Mouse (Mus musculus) forelimb bud, embryonic 11.5 days (tissue): ENCODE data around the gene Smarca2.
A peak's percentile ranks its signal among the peaks of the same experiment; 100 is the strongest.
"Not testable (repeated sequence)": the region's sequence is repeated elsewhere in the genome, so short reads cannot be mapped to it uniquely, and the experiment has no call there.

Experiments
- DNase-seq: peaks from one replicate; pipeline ENCODE4 v3.0.0-alpha.2; 2012; ENCODE audit warnings: low read depth, low spot score

Smarca2 gene

DNA sequence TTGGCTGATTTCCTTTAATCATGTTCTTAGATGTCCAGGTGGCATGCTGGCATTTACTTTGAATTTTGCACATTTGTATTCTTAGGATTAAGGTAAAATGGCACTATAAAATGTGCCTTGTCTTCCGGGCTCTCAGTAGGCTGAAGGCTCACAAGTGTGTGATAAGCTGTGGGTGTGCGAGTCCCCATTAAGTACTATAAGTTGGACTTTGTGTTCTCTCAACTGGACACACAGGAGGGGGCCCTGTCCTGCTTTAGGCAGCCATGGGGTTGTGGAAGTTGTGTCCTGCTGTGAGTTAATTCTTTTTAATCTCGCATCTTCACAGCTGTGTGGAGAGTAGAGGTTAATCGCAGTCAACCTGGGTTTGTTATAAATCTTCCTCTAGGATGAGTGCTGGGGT lies 85.7 kb downstream of the Smarca2 start:
- no peak for DNase-seq

DNA sequence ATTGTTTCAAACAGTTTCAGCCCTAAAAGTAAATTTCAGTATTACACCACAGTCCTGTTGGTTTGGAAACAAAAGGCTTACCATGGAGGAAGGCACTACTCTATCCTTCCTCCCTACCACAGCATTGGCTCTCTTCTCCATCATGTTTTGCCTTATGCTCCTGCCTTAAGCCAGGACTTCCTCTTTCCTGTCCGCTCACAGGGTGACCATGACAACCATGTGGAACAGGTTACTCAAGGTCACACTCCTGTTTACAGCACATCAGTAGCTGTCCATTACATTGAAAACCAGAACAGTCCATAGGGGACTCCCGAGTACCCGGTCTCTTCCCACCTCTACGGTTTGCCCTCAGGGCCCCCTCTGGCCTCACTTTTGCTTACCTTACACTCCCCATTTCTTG lies 92.3 kb downstream of the Smarca2 start:
- DNase-seq, result no peak

DNA sequence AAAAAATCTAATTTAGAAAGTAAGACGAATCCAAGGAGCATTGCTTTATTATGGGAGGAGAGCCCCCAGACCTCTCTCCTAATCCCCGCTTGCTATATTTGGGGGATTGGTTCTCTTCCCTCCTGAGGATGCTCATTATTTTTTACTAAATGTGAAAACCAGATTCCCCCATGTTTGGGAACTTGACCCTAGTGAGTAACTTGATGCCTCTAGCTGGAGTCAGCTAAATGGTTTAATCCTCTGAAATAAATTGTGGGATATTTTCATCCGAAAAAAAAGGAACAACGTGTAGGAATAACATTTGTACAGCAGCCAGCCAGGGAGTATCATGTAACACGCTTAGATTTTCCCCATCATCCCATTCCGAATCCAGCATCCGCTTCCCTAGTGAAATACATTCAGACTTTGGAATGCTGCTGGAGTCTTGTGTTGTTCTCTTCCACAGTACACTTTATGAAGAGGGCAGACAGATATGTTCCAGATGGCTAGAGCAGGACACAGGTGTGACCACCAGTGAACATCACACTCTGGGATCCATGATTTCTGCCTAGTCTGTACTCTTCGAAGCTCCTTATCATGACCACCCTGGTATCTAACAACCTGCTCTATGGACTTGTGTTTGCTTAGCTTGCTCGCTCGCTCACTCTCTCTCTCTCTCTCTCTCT lies 99.8 kb downstream of the Smarca2 start:
- DNase-seq, result peak; percentile 58

DNA sequence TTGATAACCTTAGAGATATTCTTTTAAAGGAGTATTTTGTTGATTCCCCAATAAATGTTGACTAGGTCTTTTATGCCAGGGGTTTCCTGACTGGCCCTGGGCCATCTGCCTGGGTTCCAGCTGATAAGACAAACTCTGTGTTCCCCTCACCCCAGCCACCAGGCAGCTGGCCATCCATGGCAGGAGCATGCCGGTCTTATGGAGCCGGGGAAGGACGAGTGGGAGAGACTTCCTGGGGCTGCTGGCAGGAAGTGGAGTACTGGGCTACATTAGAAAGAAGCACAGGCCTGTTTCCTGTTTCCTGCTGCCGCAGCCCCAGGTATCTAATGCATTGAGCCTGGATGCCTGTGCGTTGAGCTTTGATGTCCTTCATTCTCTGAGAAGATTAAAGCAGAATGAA lies 102.1 kb downstream of the Smarca2 start:
- no peak for DNase-seq

DNA sequence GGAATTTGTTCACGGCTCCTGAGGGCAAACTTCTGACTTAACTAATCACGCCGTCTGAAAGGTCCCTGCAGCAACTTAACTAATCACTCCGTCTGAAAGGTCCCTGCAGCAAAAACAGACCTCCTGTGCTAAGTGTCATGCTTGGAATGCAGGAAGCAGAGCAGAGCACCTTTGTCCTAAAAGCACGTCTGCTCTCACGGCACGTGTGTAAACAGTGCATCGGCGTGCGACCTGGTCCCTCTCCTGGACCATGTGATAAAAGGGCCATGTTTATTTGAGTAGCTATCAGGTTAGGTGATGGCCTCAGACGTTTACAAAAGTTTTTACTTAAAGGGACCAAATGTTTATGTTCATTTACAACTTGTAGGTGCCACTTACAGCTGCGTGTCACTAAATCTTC lies 104.2 kb downstream of the Smarca2 start:
- no peak for DNase-seq

DNA sequence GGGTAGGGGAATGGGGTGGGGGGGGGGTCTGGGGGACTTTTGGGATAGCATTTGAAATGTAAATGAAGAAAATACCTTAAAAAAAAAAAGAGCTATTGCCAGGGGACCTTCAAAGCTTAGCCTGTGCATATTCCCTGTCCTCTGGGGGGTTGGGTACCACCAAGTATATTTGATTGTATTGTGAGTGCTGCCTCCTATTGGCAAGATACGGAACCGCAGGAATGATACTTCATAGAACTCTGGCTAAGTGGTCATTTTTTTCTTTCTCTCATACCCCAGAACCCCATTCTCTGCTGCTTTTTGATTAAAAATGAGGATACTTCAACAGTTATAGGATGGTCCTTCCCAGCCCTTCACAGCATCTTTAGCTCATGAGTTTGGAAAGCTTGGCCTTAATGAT lies 106.4 kb downstream of the Smarca2 start:
- DNase-seq, result no peak

DNA sequence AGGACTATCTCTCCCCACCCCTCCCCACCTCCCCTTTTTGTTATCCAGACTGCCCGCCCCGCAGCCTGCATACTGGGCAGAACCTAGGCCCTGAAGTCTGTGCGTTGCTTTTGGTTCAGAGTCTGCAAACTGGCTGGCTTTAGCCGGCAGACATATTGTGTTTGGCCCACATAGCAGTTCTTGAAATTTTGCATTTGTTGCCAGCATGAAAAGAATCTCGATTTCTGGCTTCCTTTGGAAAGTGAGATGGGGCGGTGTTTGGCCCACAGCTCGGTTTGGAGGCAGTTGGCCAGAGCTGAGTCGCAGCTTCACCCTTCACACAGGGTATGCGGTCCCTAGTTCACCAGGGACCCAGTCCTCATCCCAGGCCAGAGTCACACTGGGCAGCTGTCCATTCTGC lies 111.4 kb downstream of the Smarca2 start:
- DNase-seq, result no peak

DNA sequence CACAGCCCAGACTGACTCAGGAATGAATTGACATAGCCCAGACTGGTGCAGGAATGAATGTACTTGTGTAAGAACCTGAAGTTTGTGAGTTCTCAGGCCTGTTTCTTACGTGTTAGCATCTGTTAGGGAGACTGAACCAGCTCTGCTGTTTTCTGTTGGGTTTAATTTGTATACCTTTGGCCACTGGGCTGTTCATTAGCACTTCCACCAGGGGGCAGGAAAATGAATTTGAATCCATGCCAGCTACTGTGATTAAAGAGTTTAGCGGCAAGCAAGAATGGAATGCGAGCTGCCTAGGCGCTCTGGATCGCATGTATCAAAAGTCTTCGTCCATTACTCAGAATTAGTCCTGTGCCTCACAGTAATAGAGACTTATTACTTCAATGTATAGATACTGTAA lies 113.4 kb downstream of the Smarca2 start:
- peak; percentile 52 for DNase-seq

DNA sequence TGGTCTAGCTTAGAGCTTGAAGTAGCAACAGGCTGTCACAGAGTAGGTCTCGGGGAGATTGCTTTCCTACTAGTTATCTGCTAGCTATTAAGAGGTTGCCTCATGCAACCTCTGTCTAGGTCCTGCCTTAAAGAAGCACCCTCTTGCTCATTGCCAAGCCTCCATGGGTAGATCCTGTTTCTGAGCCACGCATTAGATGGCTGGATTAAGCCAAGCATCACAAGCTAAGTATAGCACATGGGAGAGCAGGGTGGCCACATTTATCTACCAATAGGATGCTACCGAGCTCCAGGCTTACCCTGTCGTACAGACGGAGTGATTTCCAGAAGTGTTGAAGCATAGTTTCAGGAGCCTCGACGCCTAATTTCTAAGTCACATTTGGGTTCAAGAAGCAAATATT lies 114.3 kb downstream of the Smarca2 start:
- DNase-seq, result no peak

DNA sequence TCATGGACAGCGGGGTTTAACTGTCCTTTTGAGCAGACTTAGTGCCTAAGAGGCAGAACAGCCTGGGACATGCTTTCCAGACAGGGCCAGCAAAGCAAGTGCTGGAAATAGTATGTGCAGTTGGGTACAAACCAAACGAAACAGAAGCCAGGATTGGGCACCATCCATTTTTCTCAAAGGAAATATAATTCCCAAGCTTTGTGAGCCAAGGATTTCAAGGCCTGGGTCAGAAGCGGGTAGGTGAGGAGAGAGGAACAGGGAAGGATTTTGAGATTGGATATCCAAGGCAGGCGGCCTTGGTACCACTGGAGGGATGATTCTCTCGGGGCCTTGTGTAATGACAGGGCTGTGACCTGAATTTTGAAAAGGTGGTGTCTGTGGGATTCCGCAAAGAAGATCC lies 116.9 kb downstream of the Smarca2 start:
- DNase-seq, result no peak

DNA sequence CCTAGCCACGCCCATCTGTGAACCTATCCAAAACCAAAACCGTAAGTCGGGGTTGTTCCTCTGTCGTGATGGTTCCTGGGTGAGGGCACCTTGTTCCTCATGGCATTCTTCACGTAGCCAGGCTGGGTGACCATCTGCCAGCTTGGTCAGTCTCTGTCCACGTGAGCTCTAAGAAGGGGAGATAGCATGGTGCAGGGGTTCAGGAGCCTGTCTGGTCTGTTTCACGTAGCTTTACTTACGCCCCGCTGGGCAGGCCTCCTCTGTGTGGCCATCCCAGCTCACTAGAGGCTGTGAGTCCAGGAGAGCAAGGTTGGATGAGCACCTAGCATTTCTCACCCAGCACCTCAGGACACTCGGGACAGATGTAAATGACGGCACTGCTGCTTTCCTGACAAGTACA lies 119.0 kb downstream of the Smarca2 start:
- DNase-seq, result no peak

DNA sequence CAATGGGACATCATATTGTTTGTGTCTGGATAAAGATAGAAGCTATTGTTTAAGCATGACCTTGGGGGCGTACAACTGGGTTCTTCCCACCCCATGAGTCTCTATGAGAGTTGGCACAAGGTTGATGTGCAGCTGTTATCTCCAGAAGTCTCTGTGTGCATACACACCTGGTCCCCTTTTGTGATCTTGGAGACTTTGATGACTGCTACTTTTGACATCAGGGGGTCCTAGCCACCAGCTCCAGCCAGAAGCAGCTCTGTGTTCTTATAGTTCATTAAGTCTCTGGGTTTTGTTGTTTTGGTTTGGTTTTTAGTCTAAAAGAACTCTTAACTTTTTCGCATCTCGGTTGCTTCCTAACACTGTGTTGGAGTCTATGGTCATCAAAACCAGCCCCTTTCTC lies 119.8 kb downstream of the Smarca2 start:
- no peak for DNase-seq

DNA sequence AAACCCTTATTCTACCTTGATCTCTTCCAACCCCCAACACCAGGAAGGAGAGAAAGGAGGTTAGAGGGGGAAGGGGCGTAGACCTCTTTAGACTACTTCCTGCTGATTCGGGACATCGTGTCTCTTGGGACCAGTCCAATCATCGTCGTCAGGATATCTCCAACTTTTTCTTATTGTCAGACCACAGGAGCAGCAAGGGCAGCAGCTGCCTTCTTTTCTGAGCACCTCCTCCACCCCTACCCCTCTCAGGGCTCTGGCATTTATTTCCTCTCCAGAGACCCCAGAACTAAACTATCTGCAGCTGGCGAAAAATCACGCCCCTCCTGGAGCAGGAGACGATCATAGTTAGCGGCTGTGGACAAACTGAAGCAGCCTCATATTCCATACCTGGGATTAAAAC lies 122.9 kb downstream of the Smarca2 start:
- DNase-seq, result no peak

DNA sequence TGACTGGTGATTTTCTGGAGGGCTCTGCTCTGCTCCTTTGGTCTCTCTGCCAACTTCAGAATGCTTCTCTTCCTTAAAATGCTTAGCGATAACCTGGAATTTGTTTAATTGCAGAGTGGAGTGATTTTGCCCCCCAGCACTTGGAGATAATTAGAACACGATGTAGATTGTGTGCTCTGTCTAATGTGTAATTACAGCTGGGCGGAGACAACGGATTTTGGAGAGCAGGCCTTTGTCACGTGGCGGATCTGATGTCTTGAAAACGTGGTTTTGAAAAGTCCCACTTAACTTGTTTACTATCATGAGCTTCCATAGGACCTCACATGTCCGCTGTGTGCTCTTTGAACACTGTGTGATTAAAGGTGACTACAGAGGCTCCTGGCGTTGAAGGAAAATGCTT lies 125.6 kb downstream of the Smarca2 start:
- DNase-seq, result no peak

DNA sequence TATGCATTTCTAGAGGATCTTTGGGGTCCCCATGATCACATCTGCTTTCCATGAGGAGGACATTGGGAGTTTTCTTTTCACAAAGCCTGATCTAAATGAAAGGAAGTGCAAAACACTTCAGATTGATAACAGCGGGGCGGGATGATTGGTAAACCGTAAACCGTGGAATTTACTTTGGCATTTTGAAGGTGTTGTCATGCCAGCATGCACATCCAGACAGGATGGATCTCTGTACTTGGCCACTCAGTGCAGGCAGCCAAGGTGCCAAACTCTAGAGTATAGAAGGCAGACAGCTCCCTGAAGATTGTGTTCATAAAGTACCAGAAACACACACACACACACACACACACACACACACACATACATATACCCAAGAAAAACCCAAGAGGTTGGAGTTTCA lies 126.3 kb downstream of the Smarca2 start:
- DNase-seq, result no peak

DNA sequence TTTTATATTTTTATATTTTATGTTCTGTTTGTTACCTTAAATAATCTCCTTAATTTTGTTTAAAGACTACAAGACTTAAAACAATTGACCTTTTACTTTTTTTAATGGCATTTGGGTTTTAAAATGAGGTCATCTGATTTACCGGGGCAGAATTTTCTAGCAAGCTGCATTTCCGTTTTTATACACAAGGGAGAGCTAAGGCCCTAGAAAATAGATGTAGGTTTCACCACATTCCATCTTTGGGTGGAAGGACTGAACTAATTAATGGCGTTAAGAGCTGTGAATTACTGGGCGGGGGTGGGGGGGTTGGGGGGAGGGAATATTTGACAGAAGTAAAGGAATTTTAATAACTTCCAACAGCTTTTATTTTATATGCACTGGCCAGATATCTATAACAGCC lies 127.0 kb downstream of the Smarca2 start:
- DNase-seq, result peak; percentile 51

DNA sequence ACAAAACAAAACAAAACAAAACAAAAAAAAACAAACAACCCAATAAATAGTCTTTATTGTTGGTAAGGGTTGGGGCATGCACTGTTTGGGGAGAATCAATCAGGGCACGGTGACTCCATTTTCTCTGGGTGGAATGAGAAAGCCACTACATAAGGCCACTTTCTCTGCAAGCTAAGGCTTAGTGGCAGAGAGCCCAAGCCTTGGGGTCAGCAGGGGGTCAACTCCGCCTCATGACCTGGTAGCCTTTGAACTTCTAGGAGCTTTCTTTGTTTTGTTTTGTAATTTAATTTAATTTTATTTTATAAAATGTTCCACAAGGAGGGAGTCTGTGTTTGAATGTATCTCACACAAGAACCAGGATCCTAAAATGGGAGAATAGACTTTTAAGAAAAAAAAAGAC lies 128.2 kb downstream of the Smarca2 start:
- no peak for DNase-seq

DNA sequence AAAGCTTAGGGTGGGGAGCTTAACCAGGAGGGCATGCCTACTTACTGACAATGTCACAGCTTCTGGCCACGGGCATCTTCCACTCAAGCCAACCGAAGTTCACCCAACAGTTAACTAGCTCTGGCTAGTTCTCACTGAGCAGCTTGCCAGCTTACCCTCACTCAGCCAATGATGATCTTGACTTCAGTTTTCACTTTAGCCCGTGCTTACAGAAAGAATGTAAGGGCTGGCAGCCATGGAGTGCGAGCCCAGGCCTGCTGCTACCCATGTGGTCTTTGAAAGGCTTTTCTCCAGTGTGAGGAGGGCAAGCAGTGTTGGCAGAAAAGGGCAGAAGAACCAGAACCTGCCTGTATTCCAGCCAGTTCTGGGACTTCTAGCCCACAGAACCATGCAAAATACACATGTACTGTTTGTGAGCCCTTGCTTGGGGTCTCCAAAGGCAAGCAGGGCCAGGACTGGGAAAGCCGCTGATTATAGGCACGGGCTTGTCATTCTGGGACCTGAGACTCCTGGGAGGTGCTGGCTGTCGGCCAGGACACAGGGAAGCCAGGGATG lies 128.8 kb downstream of the Smarca2 start:
- no peak for DNase-seq

DNA sequence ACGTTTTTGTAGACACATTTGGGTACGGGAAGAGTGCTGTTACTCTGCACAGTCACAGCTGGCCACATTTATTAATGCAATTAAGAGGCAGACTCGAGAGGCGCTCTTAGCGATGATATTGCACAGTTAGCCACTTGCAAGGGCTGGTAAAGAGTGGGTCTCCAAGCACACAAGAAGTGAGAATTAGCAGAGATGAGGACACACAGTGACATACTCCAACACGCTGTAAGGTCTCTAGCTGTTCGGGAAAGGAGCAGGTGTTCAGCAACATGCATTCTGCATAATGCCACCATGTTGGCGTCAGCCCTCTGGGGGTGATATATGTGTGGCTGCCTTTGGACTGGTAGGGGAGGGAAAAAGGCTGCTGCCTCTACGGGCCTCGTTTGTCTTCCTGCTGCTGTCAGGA lies 129.9 kb downstream of the Smarca2 start:
- no peak for DNase-seq

DNA sequence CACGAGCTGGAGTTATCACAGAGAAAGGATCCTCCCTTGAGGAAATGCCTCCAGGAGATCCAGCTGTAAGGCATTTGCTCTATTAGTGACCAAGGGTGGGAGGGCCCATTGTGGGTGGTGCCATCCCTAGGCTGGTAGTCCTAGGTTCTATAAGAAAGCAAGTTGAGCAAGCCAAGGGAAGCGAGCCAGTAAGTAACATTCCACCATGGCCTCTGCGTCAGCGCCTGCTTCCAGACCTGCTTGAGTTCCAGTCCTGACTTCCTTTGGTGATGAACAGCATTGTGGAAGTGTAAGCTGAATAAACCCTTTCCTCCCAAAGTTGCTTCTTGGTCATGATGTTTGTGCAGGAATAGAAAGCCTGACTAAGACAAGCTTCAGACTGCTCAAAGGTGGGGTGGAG lies 140.2 kb downstream of the Smarca2 start:
- DNase-seq, result not testable (repeated sequence)

DNA sequence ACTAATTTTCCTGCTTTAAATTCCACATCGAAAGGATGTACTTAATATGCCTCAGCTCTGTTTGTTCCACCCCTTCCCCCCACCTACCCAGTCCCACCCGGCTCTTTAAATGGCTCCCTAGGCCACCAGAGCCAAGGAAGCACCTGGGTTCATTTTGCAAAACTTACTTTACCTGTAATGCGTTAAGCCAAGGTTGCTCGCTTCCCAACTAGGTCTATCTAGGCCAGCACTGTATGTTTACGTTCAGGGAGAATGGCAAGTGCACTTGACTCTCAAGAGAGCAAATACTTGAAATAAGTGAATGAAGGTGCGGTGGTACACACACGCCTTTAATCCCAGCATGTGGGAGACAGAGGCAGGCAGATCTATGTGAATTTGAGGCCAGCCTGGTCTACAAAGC lies 140.7 kb downstream of the Smarca2 start:
- DNase-seq, result no peak

DNA sequence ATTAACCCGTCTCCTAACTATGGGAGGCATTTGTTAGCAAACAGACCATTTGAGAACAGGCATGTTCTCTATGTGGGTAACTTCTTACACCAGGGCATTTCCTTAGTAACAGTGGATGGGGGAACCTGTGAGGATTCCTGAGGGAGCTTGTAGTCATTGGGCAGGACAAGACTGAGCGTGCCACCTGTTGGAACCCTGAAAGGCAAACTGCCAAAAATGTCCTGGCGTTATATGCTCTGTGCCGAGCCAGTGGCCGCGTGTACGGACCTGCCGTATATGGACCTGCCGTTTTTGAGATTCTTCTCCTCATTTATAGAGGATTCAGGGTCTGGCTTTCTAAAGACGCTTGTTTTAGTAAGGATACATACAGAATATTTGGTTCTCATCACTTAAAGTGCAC lies 141.4 kb downstream of the Smarca2 start:
- DNase-seq, result no peak

DNA sequence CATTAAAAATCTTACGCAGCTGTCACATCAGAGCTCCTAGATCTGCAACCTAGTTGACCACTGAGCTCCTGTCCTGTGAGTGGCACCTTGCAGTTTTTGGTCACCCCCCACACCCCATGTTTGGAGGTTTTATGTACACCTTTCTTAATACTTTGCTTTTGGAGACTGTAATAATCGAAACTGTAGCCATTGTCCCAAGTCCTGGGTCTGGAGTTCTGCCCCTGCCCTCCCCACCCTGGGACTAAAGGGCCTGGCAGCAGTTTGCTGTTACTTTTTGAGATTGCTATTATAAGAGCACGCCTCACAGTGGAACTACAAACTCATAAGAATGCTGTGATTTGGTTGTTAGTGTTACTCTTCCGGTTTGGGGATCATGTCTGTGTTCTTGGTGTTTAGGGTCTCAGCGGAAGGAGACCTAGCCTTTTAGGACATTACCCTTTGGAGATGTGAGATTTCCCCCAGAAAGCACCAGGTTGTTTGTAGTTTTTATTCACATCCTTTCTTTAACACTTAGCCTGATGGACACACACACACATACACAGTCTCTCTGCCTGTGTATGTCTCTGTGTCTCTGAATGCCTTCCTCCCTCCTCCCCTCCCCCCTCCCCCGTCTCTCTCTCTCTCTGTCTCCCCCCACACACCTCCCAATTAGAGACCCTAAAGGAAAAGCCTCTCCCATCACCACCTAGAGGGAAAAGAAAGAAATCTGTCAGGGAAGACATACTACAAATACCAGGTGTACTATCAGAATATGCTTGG lies 142.0 kb downstream of the Smarca2 start:
- no peak for DNase-seq
